Mouse (Mus musculus) mature B cell (primary cell): ENCODE results near the gene Pam.

Experiments used
- in situ Hi-C: fragments of 300-500 bp; cut with MboI; formaldehyde crosslinking; loops from 2 replicates; pipeline ENCODE4 v1.14.3; 2019

Gene Pam

GRCm38 (mm10) chr1:98079640-98080039, 15.8 kb downstream of the Pam start:
- in situ Hi-C loops: no loop called here

GRCm38 (mm10) chr1:98078735-98079134, 16.7 kb downstream of the Pam start:
- in situ Hi-C loops: no loop called here

DNA sequence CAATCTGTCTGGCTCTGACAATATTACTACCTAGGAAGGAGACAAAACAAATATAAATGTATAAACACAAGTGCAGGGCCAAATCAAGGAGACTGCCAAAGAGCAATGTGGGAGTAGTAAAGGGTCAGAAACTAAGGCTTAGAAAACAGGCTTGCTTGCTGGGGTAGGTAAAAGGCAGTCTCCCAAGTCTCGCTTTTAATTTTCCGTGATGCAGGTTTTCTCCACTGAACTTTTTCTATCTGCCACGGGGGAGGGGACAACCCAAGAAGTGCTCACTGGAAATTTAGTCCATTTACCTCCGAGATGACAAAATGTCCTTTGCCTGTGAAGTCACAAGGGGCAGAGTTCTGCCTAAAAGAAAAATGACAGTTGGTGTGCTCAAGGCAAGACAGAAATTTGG, 21.6 kb downstream of the Pam start:
- in situ Hi-C loops: no loop called here

- in situ Hi-C loops: no loop called here
These were observed 22.3 kb downstream of the Pam start for GRCm38 (mm10) chr1:98073127-98073526.

DNA sequence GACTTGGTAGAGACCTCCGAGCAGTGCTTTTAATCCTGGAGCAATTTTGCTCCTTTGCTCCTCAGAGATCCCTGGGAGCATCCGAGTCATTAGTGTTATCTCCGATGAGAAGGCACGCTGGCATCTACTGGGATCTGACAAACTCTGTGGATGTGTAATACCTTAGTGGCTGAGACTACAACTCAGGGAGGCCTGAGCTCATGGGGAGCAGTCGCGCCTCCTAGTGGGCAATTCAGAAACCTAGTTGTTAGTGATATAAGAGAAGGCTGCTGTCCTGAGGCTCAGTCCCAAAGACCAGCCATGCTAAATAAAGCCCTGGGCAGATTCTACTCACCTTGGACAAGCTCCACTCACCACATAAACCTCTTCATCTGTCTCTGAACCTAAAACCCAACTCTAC, 23.4 kb downstream of the Pam start:
- in situ Hi-C loops: no loop called here

DNA sequence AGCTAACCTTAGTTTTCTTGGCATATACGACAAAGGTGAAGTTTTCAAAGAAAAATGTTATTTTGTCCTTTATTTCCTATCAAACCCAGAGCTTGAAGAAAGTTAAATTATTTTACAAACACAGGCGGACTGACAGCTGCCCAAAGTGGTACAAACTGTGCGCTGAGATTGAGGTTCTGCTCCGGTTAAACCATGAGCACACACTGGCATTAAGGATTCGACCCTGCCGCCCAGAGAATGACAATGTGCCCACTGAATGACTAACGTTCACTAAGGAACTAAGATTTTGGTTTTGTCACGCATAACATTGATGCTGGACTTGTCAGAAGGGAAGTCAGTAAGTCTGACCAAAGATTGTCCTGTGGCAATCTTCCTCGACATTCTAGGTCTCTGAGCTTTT, 24.0 kb downstream of the Pam start:
- in situ Hi-C loops: no loop called here

GRCm38 (mm10) chr1:98070743-98071325, 24.6 kb downstream of the Pam start:
- in situ Hi-C loops: no loop called here

- in situ Hi-C loops: no loop called here
These were observed 27.3 kb downstream of the Pam start for GRCm38 (mm10) chr1:98068177-98068576.

- in situ Hi-C loops: no loop called here
These were observed 33.4 kb downstream of the Pam start for GRCm38 (mm10) chr1:98062074-98062473.

- in situ Hi-C loops: no loop called here
These were observed 36.0 kb downstream of the Pam start for GRCm38 (mm10) chr1:98059401-98059800.

DNA sequence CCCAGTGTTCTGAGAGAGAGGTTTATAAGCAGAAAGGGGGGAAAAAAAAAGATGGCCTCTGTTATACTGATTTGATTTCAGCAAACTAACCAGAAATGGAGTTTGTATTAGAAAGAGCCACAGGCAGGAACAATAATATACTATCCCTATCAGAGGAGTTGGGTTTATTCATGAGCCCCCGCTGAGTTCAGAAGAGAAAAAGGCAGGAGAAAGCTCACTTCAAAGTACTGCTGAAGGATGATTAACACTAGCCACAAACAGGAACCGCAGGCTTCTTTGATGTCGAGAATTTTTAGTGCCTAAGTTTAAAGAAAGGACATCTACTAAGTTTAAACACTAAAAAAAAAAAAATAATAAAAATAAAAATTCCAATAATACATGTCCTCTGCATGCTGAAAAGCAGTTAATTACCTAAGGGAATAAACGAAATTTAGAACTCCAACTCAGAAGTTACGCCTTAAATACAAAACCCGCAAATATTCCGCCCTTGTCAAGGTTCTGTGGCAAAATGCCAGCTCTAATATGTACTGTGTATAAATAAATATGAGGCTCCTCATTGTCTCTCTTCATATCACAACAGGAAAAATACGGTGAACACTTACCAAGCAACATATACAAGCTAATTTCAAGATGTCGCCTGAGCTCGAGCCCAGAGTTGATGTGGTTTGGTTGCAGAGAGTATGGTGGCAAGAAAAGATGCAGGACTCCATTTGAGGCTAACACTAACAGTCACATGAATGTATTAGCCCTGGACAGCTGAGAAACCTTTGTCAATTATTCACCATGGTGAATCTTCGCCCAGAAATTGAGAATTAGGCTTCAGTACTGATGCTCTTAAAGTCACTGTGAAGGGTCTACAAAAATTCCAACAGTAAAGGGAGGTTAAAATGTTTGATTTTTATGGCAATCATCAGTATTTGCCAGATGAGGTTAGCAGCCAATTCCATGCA, 38.2 kb downstream of the Pam start:
- in situ Hi-C loops: no loop called here

DNA sequence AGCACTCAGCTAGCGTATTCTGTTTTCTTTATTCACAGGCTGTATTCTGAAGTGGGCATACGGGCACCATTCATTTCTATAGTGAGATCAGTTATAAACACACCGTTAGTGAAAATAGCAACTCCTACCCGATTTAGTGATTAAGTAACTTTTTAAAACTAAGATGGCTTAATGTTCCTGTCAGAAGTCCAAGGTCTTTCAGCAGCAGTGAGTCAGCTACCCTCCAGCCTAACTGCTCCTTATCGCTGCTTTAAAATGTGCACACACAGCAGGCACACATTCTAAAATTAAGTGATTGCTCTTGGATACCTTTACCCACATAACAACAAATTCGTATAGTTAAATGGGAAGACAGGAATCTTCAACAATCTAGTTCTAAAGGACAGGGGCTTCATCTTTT, 39.2 kb downstream of the Pam start:
- in situ Hi-C loops: no loop called here

DNA sequence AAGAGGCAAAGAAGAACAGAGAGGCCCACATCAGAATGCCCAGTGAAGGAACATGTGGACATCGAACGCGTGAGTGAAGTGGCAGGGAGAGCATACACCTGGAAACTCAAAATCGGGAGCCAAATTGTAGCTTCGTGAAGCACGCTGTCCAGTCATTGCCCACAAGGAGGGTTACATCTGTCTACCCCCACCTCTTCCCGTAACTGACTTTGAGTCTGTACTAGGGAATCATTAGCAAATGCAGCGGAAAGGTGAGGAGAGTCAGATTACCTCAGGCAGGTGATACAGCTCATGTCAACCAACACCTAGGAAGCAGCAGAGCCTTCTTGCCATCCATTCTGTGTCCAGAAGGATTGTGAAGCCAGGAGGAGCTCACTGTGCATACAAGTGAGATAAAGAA, 39.9 kb downstream of the Pam start:
- in situ Hi-C loops: no loop called here

DNA sequence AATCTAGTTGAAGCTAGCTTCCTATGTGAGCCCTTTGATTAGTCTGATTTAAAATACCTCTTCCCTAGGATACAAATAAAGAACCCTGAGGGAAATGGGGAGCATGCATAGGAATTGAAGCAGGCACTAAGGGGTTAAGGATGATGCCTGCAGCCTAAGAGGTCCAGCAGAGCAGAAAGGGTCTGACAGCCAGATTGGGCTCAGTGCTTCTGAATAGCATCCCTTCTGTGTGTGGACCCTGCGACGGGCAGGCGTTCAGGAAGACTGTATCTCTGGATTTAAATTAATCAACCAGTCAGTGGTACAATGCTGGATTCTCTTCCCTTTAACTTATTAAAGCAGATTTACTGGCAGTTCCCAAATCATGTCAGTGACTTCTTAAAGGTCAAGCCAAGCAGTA, 41.5 kb downstream of the Pam start:
- in situ Hi-C loops: no loop called here

DNA sequence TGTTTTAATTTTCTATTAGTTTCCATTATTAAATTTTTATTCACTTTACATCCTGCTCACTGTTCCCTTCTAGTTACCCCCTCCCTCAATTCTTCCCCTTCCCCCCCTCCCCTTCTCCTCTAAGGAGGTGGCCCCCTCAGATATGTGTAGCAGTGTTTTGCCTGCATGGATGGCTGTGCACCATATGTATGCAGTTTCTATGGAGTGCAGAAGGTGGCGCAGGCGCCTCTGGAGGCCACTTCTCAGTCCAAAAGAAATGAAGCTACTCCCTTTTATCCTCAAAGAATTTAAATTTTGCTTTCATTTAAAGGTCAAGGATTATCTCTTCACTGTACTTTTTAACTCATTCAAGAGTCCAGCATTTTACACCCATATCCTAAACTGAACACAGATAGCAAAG, 42.0 kb downstream of the Pam start:
- in situ Hi-C loops: no loop called here

GRCm38 (mm10) chr1:98052775-98053174, 42.7 kb downstream of the Pam start:
- in situ Hi-C loops: no loop called here

DNA sequence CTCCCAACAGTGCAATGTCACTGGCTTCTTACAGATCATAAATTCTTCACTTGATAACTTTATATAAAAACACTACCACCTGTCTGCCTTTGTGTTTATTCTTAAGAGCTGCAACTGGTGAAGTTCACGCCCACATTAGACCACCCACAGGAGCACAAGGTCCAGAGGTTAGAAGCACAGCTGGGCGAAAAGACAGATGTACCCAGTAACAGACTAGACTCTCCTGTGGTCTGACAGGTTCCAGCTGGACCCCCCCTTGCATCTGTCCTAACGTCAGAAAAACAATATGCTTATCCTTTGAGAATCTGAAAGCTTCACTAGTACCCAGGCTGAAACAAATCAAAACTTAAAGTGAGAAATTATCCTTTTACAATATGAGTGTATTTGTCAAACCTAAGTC, 44.4 kb downstream of the Pam start:
- in situ Hi-C loops: no loop called here

GRCm38 (mm10) chr1:98049756-98050155, 45.7 kb downstream of the Pam start:
- in situ Hi-C loops: no loop called here

DNA sequence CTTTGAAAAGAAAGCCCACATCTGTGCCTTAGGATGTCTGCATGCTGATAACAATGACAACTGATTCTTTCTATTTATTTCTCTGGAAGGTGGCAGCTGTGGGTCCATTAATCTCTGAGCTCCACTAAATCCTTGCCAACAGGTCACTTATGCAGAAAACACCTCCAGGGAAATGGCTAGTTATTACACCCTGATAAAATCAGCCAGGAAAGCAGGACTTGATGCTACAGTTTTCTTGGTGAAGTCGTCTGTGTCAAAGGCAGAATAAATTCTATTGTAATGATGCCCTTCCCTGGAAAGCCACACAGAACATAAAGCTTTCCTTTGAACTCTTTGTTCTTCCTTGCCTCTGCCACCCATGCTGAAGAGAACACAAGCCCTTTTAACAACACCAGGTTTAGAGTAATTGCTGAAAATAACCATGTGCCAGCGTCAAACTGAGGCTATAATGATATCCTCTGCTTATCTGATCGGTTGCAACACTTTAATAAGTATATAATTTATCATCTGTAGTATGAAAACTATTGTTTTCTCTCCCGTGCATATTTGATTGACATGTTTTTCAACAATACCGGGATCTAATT, 47.1 kb downstream of the Pam start:
- in situ Hi-C loops: no loop called here

DNA sequence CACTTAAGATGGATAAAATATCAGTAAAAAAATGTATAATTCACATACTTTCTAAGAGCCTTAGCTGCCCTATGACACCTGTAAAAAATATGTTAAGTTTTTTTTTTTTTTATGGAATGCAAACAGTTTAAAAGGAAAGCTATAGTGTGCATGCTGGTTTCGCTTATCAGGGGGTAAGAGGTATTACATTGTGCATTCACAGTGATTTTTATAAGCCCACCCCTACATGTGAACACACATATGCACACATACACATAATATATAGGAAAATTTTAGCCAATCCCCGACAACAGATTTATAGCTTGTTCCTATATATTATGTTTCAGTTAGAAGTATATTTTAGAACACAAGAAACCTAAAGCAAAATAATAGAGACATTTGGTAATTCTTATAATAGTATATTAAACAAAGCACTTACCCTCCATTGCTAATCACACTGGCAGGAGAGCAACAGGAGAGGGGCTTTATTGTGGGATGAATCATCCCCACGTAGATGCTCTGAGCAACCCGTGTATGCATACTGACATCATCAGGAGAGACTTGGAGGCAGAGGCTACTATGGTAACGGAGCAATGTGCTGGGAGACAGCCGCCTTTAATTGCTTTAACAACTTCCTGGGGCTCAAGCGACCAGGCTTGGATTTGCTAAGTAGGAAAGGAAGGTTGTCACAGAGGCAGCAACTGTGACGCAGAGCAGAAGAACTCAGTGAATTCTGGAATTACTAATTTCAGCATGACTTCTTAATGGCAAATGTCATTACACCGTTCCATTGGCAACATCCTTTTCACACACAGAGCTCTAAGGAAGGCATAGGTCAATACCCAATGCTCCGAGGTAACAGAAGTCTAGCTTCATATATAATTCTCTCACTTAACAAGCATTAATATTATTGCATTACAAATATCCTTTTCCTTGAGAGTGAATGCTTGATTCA, 47.9 kb downstream of the Pam start:
- in situ Hi-C loops: no loop called here

- in situ Hi-C loops: no loop called here
These were observed 53.0 kb downstream of the Pam start for GRCm38 (mm10) chr1:98042425-98042824.

DNA sequence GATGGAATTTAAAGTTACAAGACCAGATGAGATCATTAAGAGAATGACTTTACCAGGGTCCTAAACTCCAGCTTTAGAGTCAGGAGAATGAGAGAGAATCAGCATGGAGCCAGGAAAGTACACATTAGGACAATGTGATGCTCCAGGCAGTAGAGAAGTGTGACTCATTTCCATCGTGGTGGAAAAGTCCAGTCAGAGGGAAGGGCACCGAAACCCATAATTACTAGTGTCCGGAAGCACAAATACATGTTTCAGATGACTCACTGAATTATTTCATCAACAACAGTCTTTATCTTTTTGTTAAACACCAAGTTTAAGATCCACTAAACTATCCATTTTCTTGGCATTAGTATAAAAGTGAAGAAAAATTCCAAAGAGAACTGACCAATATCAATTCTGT, 57.2 kb downstream of the Pam start:
- in situ Hi-C loops: no loop called here
